Mouse (Mus musculus) neural tube, embryonic 14.5 days (tissue): Measurements from ENCODE around the gene 9430038I01Rik. TPM values are rescaled to one million over a fixed set of nuclear protein-coding genes. Genes with fewer than 3 reads are reported as not detected.

Experiments
- polyA plus RNA-seq: library from polyadenylated mRNA; unstranded; fragments of >200 nt; fragmentation: Nextera tagmentation; extraction: Ambion mirVana; gene quantifications from 2 replicates; pipeline ENCODE4 v1.2.1, GENCODE M21; 2014

Gene 9430038I01Rik
- polyA plus RNA-seq, 1 experiment from 2014 or later: 19.3 TPM

Other genes starting within 250 kb of the 9430038I01Rik start
- gene Ebf3, start 96.3 kb downstream of the 9430038I01Rik start, polyA plus RNA-seq: 46.9 and 53.5 TPM in 2 replicates
- 283 TPM in 2 replicates for gene Glrx3, start 26.9 kb upstream of the 9430038I01Rik start, polyA plus RNA-seq